Mouse (Mus musculus): ENCODE results near the gene B4galt4. TPM values are rescaled to one million over a fixed set of nuclear protein-coding genes. Genes with fewer than 3 reads are reported as not detected.
A peak's percentile ranks its signal among the peaks of the same experiment; 100 is the strongest.

B4galt4 gene
- total RNA-seq (2014; fragmentation: Nextera tagmentation) (not detected in 2 replicates), total RNA-seq (2017) (1.8 and 2.9 TPM in 2 replicates)

GRCm38 (mm10) chr16:38742113-38742658 lies at the start of gene B4galt4:
TSS of gene B4galt4 (plus strand) at chr16:38742264.
- ATAC-seq (replicated peaks; ENCODE audit: low FRiP score, low TSS enrichment, poor library complexity, severe bottlenecking), result no peak

GRCm38 (mm10) chr16:38694906-38695540 lies 47.0 kb upstream of the B4galt4 start:
- no peak for ATAC-seq (replicated peaks; ENCODE audit: low FRiP score, low TSS enrichment, poor library complexity, severe bottlenecking)

DNA sequence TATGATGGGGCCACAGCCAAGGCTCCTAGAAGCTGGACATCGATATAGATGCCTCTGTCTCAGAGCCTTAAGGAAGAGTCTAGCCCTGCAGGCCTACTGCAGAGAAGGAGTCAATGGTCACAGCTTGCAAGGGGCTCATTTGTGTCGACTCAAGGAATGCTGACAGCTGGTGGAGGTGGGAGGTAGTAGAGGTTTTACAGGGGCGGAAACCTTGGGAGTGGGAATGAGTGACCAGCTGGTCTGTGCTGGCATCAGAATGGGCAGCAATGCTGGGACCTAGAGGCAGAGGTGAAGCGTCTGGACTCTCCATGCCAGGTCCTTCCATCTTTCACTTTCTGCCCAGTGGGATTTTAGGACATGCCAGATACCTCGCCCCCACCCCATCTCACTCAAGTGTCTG lies 46.5 kb upstream of the B4galt4 start:
- no peak for ATAC-seq (replicated peaks; ENCODE audit: low FRiP score, low TSS enrichment, poor library complexity, severe bottlenecking)

GRCm38 (mm10) chr16:38697611-38698010 lies 44.5 kb upstream of the B4galt4 start:
- no peak for ATAC-seq (replicated peaks; ENCODE audit: low FRiP score, low TSS enrichment, poor library complexity, severe bottlenecking)

DNA sequence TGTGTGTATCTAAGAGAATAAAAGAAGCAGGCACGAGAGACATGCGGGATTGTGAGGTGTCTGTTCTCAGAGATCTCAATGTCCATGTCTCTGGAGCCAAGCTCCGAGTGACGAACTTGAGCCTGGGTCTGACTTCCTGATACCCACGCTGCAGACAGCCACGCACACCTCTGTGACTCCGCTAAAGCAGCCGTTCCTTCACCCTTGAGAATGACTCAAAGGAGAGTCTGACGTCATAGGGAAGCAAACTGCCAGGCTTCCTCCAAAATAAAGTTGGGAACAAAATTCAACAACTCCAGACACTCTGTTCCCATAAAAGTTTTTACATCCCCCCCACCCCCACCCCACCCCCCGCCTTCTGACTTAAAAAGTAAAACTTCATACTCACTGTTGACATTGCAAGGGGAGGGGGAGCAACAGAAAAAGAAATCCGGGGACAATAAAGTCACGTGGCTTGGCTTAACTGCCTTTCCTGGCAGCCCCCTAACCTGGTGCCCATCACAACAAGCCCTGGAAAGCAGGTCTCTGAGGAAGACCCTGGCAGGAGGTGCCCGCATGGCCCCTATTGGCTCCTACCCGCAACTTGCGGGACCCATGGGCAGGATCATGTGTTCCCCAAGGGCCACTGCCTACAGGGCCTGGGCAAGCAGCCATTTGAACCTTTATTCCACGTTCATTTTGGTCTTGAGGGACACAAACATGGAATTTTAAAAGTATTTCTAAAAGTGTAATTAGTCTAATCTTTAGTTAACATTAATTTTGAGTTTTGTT lies 41.5 kb upstream of the B4galt4 start:
- no peak for ATAC-seq (replicated peaks; ENCODE audit: low FRiP score, low TSS enrichment, poor library complexity, severe bottlenecking)

- peak; percentile 69 for ATAC-seq (replicated peaks; ENCODE audit: low FRiP score, low TSS enrichment, poor library complexity, severe bottlenecking)
These were observed 40.4 kb upstream of the B4galt4 start for GRCm38 (mm10) chr16:38701492-38702185.

DNA sequence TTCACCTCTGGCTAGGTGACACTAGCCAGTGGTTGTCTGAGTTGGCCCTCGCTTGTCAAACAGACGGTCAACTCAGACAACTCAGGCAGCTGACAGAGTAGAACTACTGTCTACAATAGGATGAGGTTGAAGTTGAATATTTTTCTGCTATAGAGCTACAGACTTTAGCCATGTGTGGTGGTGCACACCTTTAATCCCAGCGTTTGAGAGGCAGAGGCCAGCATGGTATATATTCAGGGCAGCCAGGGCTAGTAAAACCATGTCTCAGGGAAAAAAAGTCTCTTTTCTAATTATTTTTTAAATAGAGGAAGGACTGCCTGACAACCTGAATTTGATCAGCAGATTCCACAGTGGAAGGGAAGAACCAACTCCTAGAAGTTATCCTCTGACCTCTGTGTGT lies 39.7 kb upstream of the B4galt4 start:
- no peak for ATAC-seq (replicated peaks; ENCODE audit: low FRiP score, low TSS enrichment, poor library complexity, severe bottlenecking)

- ATAC-seq (replicated peaks; ENCODE audit: low FRiP score, low TSS enrichment, poor library complexity, severe bottlenecking), result no peak
These were observed 38.6 kb upstream of the B4galt4 start for GRCm38 (mm10) chr16:38703501-38703900.

DNA sequence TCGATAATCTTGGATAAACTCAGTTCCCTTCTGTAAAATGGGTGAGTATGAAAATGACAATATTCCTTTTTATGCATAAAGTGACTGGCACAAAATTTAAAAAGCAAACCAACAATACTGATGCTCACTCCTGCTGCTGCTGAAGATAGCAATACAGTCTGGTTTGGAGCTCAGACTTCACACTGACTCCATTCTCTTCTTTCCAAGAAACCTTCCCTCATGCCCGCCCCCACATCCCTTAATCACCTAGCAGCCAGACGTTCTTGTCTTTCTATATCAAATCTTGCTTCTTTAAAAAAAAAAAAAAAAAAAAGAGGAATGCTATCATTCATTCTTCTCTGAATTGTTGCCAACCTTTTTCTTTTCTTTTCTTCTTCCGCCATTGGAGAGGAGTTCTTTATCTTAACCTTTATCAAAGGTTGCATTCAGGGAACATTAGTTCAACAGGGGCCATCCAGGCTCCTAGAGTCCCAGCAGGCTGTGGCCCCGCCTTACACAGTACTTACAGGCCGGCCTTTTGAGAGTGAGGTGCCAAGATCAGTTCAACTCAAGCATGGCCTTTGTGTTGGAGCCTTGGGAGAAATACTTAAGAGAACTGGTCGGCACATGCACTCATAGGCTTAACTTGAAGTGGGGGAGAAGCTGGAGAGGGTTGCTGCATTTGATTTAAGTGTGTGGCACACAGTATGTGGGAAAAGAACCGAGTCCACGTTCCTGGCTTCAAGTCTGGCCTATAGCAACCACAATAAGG lies 36.4 kb upstream of the B4galt4 start:
- ATAC-seq (replicated peaks; ENCODE audit: low FRiP score, low TSS enrichment, poor library complexity, severe bottlenecking), result no peak

DNA sequence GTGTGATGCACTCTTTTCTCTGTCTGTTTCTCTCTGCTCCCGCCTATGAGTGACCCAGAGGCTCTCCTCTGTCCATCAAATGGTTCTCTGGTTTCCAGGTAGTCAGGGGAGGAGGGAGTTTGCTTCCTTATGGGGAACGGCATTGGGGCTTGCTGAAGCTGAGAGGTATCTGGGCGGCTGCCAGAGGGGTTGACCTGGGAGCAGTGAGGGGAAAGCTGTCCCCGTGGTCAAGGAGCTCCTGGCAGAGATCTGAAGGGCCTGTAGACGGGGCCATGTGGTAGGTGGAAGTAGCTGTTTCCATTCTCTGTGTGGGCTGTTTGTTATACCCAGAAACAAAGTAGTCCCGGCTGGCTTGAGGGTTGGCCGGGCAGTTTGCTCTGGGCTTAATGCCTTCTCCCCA lies 35.3 kb upstream of the B4galt4 start:
- ATAC-seq (replicated peaks; ENCODE audit: low FRiP score, low TSS enrichment, poor library complexity, severe bottlenecking), result no peak

DNA sequence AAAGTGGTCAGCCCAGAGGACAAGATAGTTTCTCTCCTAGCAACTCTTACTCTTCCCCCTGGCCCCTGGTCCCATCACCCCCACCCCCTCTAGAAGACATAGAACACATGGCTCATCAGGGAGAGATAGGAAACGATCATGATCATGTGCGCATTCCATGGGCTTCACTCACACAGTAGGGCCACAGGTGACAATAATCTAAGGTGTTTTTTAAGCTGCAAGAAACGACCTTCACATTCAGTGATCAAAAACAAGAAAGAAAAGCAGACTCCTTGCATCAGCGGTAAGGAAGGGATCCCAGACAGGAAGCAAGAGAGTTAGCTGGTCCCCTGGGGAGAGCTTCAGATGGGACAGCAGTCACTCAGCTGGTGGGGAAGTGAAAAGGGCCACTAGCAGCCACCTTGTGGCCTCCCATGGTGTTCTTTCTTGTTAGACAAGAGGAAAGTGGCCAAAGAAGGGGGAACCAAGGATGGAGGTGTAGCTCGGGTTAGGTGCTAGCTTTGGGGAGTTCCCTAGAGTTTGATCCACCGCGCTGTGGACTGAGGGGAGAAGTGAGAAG lies 33.0 kb upstream of the B4galt4 start:
- ATAC-seq (replicated peaks; ENCODE audit: low FRiP score, low TSS enrichment, poor library complexity, severe bottlenecking), result no peak

DNA sequence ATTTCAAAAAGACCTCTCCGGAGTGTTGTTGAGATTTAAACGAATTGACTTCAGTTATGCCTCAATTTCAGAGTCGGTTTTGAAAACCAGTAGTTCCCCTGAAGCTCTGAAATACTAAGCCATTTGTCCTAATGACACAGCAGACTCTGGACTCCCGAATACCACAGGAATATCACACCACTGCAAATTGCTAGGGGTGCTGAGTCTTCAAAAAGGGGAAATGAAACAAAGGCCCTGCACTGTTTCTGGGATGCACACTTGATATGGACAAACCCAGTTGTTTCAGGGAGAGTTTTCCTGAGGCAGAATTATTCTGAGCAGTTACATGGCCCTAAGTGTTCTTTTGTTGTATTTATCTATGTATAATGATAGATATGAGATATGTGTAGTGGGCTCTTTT lies 30.8 kb upstream of the B4galt4 start:
- no peak for ATAC-seq (replicated peaks; ENCODE audit: low FRiP score, low TSS enrichment, poor library complexity, severe bottlenecking)

GRCm38 (mm10) chr16:38712105-38712504 lies 30.0 kb upstream of the B4galt4 start:
- 0 out of 2 replicates have a peak, but pooled peaks have one; percentile 4 for ATAC-seq (replicated peaks; ENCODE audit: low FRiP score, low TSS enrichment, poor library complexity, severe bottlenecking)

GRCm38 (mm10) chr16:38712581-38713403 lies 29.3 kb upstream of the B4galt4 start, which contains the start of gene Arhgap31:
TSS of gene Arhgap31 (minus strand) at chr16:38713274.
- peak; percentile 94 for ATAC-seq (replicated peaks; ENCODE audit: low FRiP score, low TSS enrichment, poor library complexity, severe bottlenecking)

DNA sequence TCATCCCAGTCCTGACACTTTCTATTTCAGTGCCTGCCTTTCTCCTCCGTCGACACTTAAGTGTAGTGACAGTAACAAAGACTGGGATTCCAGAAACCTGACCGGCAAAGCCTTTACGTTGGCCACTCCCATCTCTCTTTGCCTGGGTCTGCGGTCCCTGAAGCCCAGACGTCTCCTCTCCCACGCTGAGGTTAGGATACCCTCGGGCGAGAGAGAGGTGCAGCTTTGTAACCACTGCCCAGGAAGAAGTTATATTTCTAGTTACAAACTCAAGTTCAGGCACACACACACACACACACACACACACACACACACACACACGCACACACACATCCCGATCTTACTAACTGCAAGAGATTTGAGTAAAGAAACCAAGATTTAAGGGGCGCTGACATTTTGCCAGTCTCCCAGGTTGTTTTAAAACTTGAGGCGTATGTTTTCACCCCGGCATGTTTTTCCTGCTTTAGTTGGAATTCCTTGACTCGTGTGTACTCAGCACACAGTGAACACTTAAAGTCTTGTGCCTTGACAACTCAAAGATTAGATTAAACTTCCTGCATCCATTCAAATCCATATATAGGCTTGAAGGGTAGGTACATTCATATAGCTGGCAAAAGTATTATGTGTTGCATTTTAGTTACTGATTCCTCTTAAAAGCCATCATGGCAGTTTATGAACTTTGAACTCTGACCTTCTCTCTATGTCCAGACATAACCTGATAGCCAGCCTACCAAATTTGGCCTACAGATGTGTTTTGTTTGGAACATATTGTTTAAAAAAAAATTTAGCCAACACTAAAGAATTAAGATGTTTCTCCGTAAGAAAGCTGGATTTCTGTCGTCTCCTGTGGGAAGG lies 28.4 kb upstream of the B4galt4 start:
- ATAC-seq (replicated peaks; ENCODE audit: low FRiP score, low TSS enrichment, poor library complexity, severe bottlenecking), result peak; percentile 48

GRCm38 (mm10) chr16:38714259-38714526 lies 27.9 kb upstream of the B4galt4 start:
- ATAC-seq (replicated peaks; ENCODE audit: low FRiP score, low TSS enrichment, poor library complexity, severe bottlenecking), result peak; percentile 55; the same call in 1 of the 2 replicates

- no peak for ATAC-seq (replicated peaks; ENCODE audit: low FRiP score, low TSS enrichment, poor library complexity, severe bottlenecking)
These were observed 20.7 kb upstream of the B4galt4 start for GRCm38 (mm10) chr16:38721377-38721776.

DNA sequence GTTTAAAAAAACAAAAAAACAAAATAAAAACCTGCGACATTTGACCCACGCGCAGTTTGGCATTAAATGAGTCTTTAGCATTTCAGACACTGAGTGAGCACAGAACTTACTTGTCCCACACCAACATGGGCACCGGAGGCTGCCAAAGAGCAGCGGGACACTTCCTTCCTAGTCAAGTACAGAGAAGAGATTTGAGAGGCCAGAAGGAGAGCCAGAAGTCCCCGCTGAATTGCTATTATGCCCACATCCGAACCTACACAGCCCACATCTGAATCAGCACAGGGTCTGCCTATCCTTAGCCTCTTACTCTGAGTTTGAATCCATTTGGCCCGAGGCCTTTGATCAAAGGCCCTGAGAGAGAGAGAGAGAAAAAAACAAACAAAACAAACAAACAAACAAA lies 17.8 kb upstream of the B4galt4 start:
- ATAC-seq (replicated peaks; ENCODE audit: low FRiP score, low TSS enrichment, poor library complexity, severe bottlenecking), result no peak

All from megakaryocyte-erythroid progenitor cell, adult 5-6 weeks (primary cell).